Mouse (Mus musculus) MEL (cell line): ENCODE results near the gene Znfx1.

Source experiments
- CTCF ChIP-seq, 3 experiments: IDR thresholded peaks in 2 of 3; conservative IDR thresholded peaks in 1 of 3; 2 replicates each; pipeline ENCODE4 v1.5.1; 2011 to 2012; ENCODE audit warnings: low read length in 3 of 3, low read depth in 2 of 3, mild to moderate bottlenecking in 2 of 3, improper control_type of control experiment in 1 of 3, inconsistent platforms in 1 of 3, mixed read lengths in 1 of 3, moderate library complexity in 1 of 3; ENCODE audit not compliant: control insufficient read depth in 1 of 3, insufficient read depth in 1 of 3, poor library complexity in 1 of 3, severe bottlenecking in 1 of 3
- GATA1 ChIP-seq: IDR thresholded peaks from 2 replicates; pipeline ENCODE4 v1.6.1; 2011; ENCODE audit warnings: low read depth, low read length, improper control_type of control experiment
- MYC ChIP-seq: IDR thresholded peaks from 2 replicates; pipeline ENCODE4 v1.6.1; 2011; ENCODE audit warnings: low read depth, mild to moderate bottlenecking, low read length, improper control_type of control experiment, moderate library complexity
- POLR2A ChIP-seq, 2 experiments: IDR thresholded peaks; 2 replicates each; pipeline ENCODE4 v1.6.1; 2011 to 2012; ENCODE audit warnings: low read length in 2 of 2, mild to moderate bottlenecking in 2 of 2, control low read depth in 1 of 2, improper control_type of control experiment in 1 of 2, low read depth in 1 of 2, moderate library complexity in 1 of 2; ENCODE audit not compliant: control insufficient read depth in 1 of 2, insufficient read depth in 1 of 2, poor library complexity in 1 of 2
- POLR2AphosphoS5 ChIP-seq: IDR thresholded peaks from 2 replicates; pipeline ENCODE4 v1.6.1; 2012; ENCODE audit warnings: low read depth, borderline replicate concordance, mild to moderate bottlenecking, inconsistent platforms, low read length, moderate library complexity, mixed read lengths
- TCF12 ChIP-seq: IDR thresholded peaks from 2 replicates; pipeline ENCODE4 v1.6.1; 2014; ENCODE audit warnings: low read depth, mild to moderate bottlenecking, inconsistent platforms, low read length, improper control_type of control experiment, moderate library complexity
- ZC3H11A ChIP-seq: IDR thresholded peaks from 2 replicates; pipeline ENCODE4 v1.6.1; 2012; ENCODE audit warnings: low read depth, mild to moderate bottlenecking, inconsistent platforms, low read length, improper control_type of control experiment
- ZMIZ1 ChIP-seq: IDR thresholded peaks from 2 replicates; pipeline ENCODE4 v1.6.1; 2012; ENCODE audit warnings: low read depth, mild to moderate bottlenecking, inconsistent platforms, low read length, improper control_type of control experiment, moderate library complexity

DNA sequence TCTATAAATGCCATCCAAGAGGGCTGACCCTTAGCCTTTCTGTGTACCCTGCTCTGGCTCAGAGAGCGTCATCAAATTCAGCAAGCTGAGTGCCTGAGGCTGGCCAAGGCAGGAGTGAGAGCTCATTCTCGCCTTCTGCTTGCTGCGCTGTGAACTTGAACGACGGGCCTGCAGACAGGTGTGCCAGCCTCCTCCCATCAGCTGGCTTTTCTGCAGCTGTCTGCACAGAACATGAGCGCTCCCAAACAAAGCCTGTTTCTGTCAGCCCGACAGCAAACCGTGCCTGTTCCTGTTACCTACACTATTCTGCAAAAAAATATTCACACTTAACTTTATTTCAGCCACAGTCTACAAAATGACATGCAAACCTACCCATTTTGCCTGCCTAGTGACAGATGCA, 46.7 kb upstream of the Znfx1 start:
- no peak for TF ChIP-seq POLR2A (IDR thresholded peaks at IDR 0.05; ENCODE audit: control insufficient read depth in 1 of 2, insufficient read depth in 1 of 2, low read depth in 1 of 2, low read length in 2 of 2, poor library complexity in 1 of 2)
- no peak for TF ChIP-seq ZC3H11A
- no peak for TF ChIP-seq CTCF (IDR thresholded peaks at IDR 0.05 in 2 of 3, conservative IDR thresholded peaks at IDR 0.05 in 1 of 3; ENCODE audit: control insufficient read depth in 1 of 3, insufficient read depth in 1 of 3, low read depth in 2 of 3, low read length in 3 of 3, poor library complexity in 1 of 3, severe bottlenecking in 1 of 3)
- no peak for TF ChIP-seq TCF12
- no peak for TF ChIP-seq MYC
- TF ChIP-seq ZMIZ1, result no peak
- TF ChIP-seq GATA1, result no peak
- TF ChIP-seq POLR2AphosphoS5, result no peak
